Comparison of ENCODE assay signal across 1 mouse cellular context in the genomic region with DNA sequence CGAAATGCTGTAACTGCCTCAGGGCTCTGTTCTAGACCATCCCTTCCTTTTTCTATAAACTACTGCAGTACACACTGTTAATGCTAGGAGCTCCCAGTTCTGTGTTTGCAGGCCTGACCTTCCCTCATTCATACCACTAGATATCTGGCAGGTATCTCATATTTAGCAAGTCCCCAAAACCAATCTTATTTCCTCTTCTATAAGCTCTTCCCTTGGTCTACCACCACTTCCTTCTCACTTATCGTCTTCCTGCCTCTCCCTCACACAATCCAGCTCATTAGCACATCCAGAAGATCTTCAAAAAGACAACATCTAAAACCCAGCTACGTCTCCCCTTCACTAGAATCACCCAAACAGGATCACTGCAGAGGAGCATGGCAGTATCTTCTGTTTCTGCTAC.
TF ChIP-seq lines count a peak whose summit lies in the region.

No protein-coding gene starts in this region.

TF ChIP-seq in MEL, 35 proteins besides CTCF, POLR2A, EP300 and RAD21 (continued from another document):
- TF ChIP-seq TBP (IDR thresholded peaks at IDR 0.05; ENCODE audit: low read depth, low read length), result peak; percentile 31; the same call in 1 of the 2 replicates
